Mouse (Mus musculus) ES-Bruce4 (cell line): ENCODE data around the gene Tmem265.

Experiments
- CTCF ChIP-seq: IDR thresholded peaks from one replicate; pipeline ENCODE4 v1.8.1; 2011; ENCODE audit warnings: low read depth, low read length
- POLR2A ChIP-seq: IDR thresholded peaks from one replicate; pipeline ENCODE4 v1.8.1; 2011; ENCODE audit warnings: low read length; ENCODE audit not compliant: insufficient read depth

DNA sequence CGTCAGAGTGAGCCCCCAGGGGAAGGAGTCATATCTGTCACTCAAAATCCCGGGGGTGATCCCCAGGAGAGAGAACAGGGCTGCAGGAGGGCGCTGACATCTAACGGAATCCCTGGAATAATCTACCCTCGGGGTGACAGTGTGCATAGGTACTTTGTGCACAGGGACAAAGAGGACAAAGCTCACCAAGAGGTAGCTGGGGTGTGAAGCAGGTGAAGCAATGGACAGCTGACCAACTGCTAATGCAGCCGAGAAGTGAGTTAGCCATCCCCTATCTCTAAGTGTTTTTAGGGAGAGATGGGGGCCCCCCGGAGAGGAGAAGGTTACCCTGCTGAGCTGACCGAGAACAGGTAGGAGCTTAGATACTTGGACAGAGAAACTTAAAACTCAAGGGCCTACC lies 52.9 kb downstream of the Tmem265 start:
- TF ChIP-seq CTCF (no peak), POLR2A (no peak)
